Mouse (Mus musculus) liver, adult (tissue): Measurements from ENCODE around the gene Polr3h.

Source experiments
- GATA4 ChIP-seq: IDR thresholded peaks from 2 replicates; pipeline ENCODE4 v1.6.1; 2014; ENCODE audit warnings: mild to moderate bottlenecking, low read length; ENCODE audit not compliant: insufficient replicate concordance

Gene Polr3h

DNA sequence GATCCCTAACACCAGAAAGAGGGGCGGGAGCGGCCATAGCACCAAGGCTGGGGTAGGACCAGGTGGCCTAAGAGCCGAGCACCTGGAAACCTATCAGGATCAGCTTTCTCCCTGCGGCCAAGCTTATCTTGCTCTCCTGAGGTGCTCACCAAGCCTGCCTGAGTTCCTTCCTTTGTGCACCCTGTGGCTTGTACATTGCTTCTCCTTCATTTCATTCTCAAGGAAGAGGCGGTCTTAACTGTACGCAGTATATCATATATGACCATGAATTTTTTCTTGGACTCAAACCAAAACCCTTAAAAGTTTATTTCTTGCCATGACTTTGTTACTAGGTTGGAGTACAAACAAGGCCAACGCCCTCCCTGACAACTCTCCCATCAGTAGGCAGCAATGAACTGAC, 61.8 kb downstream of the Polr3h start:
- no peak for TF ChIP-seq GATA4

DNA sequence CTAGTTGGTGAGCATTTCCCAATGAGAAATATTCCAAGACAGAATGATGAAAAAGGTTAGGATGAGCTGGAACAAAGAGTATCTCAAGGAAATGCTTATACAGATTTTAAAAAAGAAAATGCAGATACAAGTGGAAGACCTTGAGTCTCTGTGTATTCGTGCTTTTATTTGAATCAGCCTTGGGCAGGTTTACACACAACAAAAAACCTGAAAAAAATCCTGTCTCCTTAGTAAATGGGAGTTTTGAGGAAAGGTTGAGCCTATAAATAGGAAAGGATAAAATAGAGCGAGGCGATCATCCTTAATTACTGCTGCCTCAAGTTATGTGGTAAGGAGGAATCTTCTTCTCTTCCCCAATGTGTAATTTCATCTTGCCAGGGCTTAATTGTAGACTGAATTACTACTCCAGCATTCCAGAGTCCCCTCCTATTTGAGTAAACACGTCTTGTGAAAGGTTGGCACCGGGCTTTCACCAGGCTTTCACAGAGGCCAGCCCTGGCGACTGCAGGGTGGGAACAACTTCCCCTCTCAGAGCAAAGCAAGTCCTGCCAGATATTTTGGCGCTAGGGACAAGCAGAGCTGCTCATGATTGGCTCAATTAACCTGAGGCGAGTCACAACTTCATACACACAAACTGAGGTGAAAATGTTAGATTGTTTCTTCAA, 65.4 kb downstream of the Polr3h start:
- TF ChIP-seq GATA4 = no peak

DNA sequence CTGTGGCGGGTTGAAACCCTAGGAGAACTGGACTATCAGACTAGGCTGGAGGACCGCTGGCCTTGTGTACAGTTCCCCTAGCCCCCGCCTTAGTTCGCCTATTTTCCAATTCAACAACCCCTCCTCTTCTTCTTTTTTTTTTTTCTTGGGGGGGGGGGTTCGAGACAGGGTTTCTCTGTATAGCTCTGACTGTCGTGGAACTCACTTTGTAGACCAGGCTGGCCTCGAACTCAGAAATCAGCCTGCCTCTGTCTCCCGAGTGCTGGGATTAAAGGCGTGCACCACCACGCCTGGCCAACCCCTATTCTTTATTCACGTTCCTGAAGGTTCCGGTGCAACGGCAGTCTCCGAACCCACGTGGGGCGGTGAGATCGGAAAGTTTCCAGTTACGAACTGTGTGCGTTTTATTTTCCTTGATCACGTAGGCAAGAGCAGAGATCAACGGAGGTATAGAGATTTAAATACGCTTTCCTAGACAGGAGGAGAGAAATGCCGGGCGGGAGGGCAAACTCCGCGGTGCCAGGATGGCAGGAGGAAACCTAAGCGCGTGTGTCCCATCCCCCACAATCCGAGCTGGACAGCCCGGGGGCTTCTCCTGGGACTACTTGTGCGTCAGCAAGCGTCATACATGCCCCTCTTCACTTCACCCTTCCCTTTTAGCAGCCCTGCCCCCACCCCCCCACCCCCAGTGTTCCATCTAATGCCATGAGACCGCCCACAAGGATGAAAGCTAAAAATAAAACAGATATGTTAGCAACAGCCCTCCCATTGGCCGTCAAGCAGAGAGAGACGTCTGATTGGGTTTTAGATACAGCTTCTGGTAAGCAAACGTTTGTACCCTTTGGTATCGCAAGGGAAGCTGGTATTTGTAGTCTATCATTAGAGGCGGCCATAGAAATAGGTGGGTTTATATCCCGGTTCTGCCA, 66.4 kb downstream of the Polr3h start:
- no peak for TF ChIP-seq GATA4

DNA sequence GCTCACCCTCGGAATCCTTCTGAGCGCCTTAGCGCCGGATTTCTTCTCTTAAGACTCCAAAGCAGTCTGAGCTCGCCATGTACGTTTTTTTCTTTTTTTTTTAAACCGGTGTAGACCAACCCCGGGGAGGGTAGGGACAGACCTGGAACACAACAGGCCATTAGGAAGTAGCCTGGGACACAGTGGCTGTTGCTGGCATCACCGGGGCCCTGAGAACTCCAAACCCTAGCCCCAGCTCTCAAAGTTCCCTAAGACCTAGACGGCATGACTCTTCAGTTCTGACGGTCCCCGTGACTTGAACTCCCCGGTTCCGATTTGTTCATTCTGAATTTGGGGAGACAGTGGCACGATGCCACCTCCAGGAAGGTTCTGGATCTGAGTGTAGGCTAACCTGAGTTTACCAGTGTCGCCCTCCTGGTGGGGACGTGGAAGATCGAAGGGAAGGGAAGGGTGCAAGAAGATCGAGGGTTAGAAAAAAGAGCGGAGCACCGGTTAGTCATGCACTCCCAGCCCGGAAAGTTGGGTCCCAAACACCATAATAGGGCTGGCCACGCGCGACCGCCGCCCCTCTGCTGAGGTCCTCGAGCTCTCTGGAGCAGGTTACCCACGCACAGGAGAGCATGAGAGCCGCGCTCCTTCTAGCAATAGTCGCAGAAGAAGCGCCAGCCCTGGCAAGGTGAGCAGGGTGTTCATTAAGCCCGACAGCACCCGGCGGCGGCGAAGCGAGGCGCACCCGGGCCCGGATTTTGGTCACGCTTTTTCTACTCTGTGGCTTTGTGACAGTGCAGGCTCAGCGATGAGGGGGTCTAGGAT, 67.3 kb downstream of the Polr3h start, which contains the start of gene Tob2:
TSS of gene Tob2 (minus strand) at position 280 of the 813 bp plus-strand sequence.
- TF ChIP-seq GATA4 = no peak

DNA sequence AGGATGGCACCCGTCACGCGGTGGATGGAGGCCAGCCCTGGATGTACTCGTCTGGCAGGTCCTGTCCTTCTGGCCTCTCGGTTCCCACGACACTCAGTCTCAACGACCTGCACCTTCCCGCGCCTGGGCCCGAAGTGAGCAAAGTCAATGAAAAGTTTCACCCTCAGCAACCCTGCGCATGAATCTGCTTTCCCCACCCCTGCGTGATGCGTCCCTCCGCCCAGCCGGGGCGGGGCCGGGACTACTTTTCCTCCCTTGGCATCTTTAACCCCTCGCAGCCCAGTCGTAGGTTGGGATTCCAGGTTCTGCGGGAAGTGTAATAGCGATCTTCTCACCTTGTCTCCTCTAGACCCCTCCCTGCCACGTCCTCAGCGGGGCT, 67.9 kb downstream of the Polr3h start:
- peak; percentile 86; the same call in 1 of the 2 replicates for TF ChIP-seq GATA4

DNA sequence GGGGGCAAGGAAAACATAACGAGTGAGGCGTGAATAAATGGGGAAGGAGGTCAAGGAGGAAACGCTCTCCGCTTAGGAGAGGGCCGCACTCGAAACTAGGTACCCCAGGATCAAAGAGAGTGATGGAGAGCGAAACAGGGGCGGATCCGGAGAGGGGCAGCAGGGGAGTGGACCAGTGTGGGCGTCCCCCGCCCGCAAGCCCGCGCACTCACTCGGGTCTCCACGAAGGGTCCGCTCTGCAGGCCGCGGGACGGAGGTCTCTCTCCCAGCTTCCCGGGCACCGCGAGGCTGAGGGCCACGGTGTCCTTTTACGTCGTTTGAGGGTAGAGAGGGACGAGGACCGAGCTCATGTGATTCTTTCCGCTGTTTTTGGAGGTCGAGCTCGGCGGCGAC, 68.3 kb downstream of the Polr3h start:
- TF ChIP-seq GATA4 = no peak

DNA sequence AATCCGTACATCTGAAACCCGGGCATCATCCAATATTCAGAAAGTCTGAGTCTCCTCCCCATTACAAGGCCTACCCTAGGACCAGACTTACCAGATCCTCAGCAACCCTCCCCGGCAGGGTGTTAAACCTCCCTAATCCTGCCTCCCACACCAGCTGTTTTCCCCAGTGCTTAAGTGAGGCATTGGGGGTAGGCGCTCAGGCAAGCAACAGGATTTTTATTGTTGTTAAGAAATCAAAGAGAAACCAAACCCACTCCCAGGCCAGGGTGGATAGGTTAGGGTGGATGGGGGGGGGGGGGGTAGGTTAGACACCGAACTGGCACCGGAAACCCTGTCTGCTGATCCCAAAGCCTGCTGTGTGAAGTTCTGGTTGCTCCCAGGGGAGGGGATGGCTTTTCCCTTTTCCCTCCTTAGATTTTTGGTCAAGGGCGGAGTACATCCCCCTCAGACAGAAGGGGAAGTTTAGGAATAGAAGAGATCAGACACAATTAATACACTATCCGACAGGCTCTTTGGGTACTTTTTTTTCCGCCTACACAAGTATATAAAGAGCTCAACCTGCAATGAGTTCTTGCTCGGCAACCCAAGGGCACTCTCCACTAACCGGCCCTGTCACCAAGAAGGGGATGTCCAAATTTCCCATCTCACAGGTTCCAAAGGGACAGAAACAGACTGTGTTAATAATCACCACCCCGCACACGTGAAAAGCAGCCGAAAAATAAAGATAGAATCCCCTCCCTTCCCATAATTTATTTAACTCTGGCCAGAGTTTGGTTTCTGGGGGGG, 68.9 kb downstream of the Polr3h start:
- no peak for TF ChIP-seq GATA4

DNA sequence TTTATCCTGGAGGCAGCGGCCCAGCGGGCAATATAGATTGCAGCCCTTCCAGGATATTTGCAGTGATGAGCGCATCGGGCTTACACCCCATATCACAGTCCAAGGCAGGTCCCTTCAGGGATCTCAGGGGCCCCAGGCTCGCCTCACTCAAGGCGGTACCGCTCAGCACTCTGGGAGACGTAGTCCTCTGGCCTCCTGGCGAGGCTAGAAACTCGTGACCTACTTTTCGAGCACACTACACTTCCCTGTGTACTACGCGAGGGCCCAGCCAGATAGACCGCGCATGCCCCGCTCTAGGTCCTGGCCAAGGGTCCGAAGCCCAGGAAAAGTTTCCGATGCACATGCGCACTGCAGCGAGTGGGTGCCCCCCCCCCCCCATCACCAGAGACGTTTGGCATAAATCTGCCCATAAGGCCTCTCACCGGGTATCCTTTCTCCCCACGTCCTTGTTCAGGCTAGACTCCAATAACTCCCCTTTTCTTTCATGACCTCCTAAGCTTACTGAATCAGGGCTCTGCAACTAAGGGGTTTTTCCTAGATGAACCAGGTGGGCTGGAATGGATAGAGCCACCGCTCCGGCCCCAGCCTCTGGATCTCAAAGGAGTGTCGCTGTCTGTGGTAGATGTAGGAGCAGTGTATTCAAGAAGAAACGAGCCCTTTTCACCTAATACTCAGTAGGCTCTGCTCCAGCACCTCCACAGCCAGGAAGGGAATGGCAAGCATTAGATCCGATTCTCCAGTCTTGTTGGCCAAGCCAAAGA, 69.8 kb downstream of the Polr3h start:
- no peak for TF ChIP-seq GATA4

DNA sequence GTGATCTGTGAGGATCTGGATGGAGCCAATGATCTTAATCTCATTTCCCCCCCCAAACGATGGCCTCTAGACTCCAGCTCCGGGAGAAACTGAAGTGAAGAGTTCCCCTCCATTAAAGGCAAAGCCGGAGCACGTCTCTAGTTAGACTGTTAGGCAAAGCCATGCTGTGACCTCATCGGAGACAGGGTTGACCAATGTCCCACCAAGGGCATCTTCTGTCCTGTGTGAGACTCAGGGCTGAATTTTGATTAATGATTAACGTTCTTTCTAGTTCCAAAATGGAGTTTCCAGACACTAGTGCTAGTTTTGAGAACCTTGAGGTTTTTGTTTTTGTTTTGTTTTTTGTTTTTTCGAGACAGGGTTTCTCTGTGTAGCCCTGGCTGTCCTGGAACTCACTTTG, 73.0 kb downstream of the Polr3h start:
- no peak for TF ChIP-seq GATA4

DNA sequence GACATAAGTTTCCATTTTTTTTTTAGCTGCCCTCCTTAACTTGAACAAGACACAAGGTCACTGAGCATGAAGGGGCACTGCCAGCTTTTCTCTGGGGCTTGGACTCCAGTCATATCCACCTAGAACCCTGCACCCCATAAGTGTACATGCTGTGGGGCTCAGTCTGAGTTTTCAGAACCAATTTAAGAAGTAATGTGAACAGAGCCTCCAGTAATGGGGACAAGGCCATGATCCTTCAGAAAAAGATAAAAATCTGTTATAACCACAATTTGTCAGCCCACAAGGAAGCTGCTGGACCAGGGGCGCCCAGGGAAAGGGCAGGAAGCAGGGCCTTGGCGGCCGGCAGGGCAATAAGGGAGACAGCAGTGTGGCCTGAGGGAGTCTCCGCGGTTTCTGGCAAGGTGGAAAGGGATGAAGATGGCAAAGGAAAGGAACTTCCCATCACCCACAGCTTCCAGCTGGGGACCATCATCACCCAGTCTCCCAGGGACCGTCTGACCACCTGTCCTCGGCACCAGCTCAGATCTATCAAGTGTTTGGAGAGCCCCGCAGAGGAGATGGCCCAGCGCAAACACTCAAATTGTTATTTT, 73.5 kb downstream of the Polr3h start:
- TF ChIP-seq GATA4 = no peak

DNA sequence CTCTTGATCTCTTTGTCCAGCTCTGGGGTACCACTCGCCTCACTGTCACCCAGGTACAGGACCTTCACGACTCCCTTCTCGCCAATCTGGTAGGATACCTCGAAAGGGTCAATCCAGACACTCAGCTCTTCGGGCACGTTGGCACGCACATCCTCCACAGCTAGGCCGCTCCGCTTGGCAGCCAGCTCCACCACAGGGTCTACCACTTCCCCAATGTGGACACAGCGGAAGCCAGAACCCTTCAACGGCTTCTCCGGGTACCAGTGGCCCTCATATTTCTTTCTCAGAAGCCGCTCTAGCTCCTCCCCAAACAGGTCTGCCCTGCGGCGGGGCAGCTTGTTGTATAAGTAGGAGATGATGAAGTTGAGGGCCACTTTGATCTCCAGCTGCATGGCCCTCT, 74.7 kb downstream of the Polr3h start:
- TF ChIP-seq GATA4 = no peak

DNA sequence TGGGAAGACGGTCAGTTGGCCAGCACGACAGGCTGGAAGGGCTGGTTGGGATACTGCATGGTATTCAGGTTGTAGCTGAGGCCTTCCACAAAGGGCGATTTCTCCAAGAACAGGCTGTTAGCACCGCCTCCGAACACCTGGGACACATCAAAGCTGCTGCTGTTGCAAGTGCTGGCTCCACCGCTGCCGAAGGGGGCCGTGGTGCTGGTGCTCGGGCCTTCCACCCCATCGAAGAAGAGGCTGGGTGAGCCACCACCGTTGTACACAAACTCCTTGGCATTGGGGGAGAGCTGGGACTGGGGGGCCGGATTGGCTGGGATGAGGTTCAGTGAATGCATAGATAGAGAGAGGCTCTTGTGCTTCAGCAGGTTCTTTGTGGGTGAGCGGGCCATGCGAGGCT, 75.3 kb downstream of the Polr3h start:
- no peak for TF ChIP-seq GATA4

DNA sequence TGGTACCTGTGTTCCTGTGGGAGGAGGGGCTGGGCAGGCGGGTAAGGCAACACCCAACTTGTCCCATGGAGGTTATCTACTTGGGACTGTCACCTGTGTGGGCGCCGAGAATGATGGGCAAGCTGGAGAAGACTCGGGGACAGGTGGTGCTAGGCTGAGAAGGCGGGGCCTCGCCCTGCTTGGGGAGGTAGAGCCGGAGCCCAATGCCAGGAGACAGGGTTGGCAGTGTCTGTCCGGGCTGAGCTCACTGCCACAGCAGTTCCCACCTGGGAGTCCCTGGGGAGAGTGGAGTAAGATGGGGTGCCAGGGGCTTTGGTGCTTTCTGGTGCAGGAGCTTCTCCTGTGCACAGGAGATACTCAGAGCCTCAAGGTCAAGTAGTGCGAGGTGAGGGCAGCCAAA, 76.9 kb downstream of the Polr3h start:
- no peak for TF ChIP-seq GATA4

DNA sequence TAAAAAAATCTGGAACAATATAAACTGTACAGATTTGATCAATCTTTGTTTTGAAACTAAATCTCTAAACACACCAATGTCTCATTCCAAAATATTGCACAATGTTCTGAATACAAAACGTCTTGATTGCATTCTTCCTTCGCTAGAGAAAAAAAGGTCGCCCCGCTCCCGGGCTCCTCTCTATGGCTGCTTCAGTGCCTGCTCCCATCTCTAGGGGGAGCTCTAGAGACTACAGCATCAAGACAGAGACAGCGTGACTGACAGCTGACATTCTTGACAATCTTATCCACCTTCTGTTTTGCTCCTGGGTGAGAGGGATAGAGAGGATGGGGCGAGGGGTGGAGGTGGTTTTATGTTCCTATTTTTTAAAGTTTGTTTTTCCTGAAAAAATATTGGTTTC, 77.7 kb downstream of the Polr3h start:
- TF ChIP-seq GATA4 = no peak
